Mouse (Mus musculus) macrophage (primary cell): ENCODE results near the gene Nacc2. TPM values are rescaled to one million over a fixed set of nuclear protein-coding genes. Genes with fewer than 3 reads are reported as not detected.

ENCODE experiments used
- H3K27ac ChIP-seq: fragments of 350-480 bp; formaldehyde crosslinking; 2 replicates; pipeline ENCODE4 v1.9.0; 2021
- H3K36me3 ChIP-seq: fragments of 350-480 bp; formaldehyde crosslinking; 2 replicates; pipeline ENCODE4 v1.9.0; 2021; ENCODE audit errors: inconsistent target
- H3K4me3 ChIP-seq: fragments of 350-480 bp; formaldehyde crosslinking; 2 replicates; pipeline ENCODE4 v1.9.0; 2021; ENCODE audit errors: inconsistent target
- H3K79me2 ChIP-seq: fragments of 350-480 bp; formaldehyde crosslinking; 2 replicates; pipeline ENCODE4 v1.9.0; 2021; ENCODE audit errors: inconsistent target
- WGBS: methylation state at CpG from one replicate; pipeline ENCODE4 v1.1.7; 2026; ENCODE audit warnings: inconsistent platforms; ENCODE audit not compliant: missing documents; 5-methylcytosine and 5-hydroxymethylcytosine counted together
- polyA plus RNA-seq: library from polyadenylated mRNA; stranded (reverse); fragments of 250-400 nt; gene quantifications from 3 replicates; pipeline ENCODE4 v1.2.4, GENCODE M21; 2018; ENCODE audit warnings: inconsistent platforms

Gene Nacc2
- polyA plus RNA-seq, 1 experiment from 2014 or later: 16.9 TPM

- Histone ChIP-seq H3K79me2 (no peaks in the 10 kb centered on the region), H3K27ac (no peak overlapping the region), H3K36me3 (no peaks in the 10 kb centered on the region), H3K4me3 (no peak overlapping the region)
- 100% methylated on average over 2 of the region's 2 CpGs for WGBS
These were observed 6.3 kb upstream of the Nacc2 start for GRCm38 (mm10) chr2:26129346-26129745.

- under 1% methylated on average over 93 of the region's 109 CpGs for WGBS
- H3K79me2 ChIP-seq: no peaks in the 10 kb centered on the region; the same call in 1 of the 2 replicates
- no peaks in the 10 kb centered on the region for H3K36me3 ChIP-seq
- peak overlapping the region; percentile 49 for H3K4me3 ChIP-seq
- no peak overlapping the region for H3K27ac ChIP-seq
These were observed 595 bp downstream of the Nacc2 start for GRCm38 (mm10) chr2:26122171-26123078.

- 89% methylated on average over 16 of the region's 17 CpGs for WGBS
- H3K79me2 ChIP-seq: peaks cover 8% of the 10 kb centered on the region; the same call in 1 of the 2 replicates
- no peak overlapping the region for H3K27ac ChIP-seq
- H3K36me3 ChIP-seq: no peaks in the 10 kb centered on the region
- peak overlapping the region; percentile 13; the same call in 1 of the 2 replicates for H3K4me3 ChIP-seq
These were observed 1.4 kb downstream of the Nacc2 start for GRCm38 (mm10) chr2:26121541-26122083.

GRCm38 (mm10) chr2:26119626-26120025, 3.4 kb downstream of the Nacc2 start:
- Histone ChIP-seq H3K79me2 (peaks cover 27% of the 10 kb centered on the region; the same call in 1 of the 2 replicates), H3K4me3 (no peak overlapping the region), H3K27ac (no peak overlapping the region), H3K36me3 (no peaks in the 10 kb centered on the region)
- WGBS: 26% methylated on average over 2 of the region's 2 CpGs

- Histone ChIP-seq H3K4me3 (no peak overlapping the region), H3K27ac (no peak overlapping the region), H3K79me2 (peaks cover 28% of the 10 kb centered on the region; the same call in 1 of the 2 replicates), H3K36me3 (no peaks in the 10 kb centered on the region)
- WGBS: 75% methylated on average over 2 of the region's 2 CpGs
These were observed 3.8 kb downstream of the Nacc2 start for GRCm38 (mm10) chr2:26119310-26119592.

GRCm38 (mm10) chr2:26118584-26119309, 4.3 kb downstream of the Nacc2 start:
- no peak overlapping the region for H3K27ac ChIP-seq
- peaks cover 28% of the 10 kb centered on the region; the same call in 1 of the 2 replicates for H3K79me2 ChIP-seq
- H3K36me3 ChIP-seq: no peaks in the 10 kb centered on the region
- no peak overlapping the region for H3K4me3 ChIP-seq
- 85% methylated on average over 4 of the region's 4 CpGs for WGBS

GRCm38 (mm10) chr2:26117580-26117979, 5.4 kb downstream of the Nacc2 start:
- 100% methylated on average over 1 of the region's 1 CpGs for WGBS
- H3K36me3 ChIP-seq: no peaks in the 10 kb centered on the region
- peaks cover 40% of the 10 kb centered on the region; the same call in 1 of the 2 replicates for H3K79me2 ChIP-seq
- H3K4me3 ChIP-seq: no peak overlapping the region
- H3K27ac ChIP-seq: no peak overlapping the region

GRCm38 (mm10) chr2:26116550-26116949, 6.5 kb downstream of the Nacc2 start:
- no peak overlapping the region for H3K4me3 ChIP-seq
- H3K79me2 ChIP-seq: peaks cover 44% of the 10 kb centered on the region; the same call in 1 of the 2 replicates
- no peak overlapping the region for H3K27ac ChIP-seq
- H3K36me3 ChIP-seq: no peaks in the 10 kb centered on the region
- WGBS: 92% methylated on average over 3 of the region's 3 CpGs

GRCm38 (mm10) chr2:26115215-26115614, 7.8 kb downstream of the Nacc2 start:
- H3K27ac ChIP-seq: no peak overlapping the region
- H3K79me2 ChIP-seq: peaks cover 44% of the 10 kb centered on the region; the same call in 1 of the 2 replicates
- H3K36me3 ChIP-seq: no peaks in the 10 kb centered on the region
- H3K4me3 ChIP-seq: no peak overlapping the region
- WGBS: 96% methylated on average over 6 of the region's 6 CpGs

GRCm38 (mm10) chr2:26108237-26108636, 14.8 kb downstream of the Nacc2 start:
- Histone ChIP-seq H3K79me2 (peaks cover 10% of the 10 kb centered on the region; the same call in 1 of the 2 replicates), H3K27ac (no peak overlapping the region), H3K36me3 (no peaks in the 10 kb centered on the region), H3K4me3 (no peak overlapping the region)
- 96% methylated on average over 6 of the region's 6 CpGs for WGBS

GRCm38 (mm10) chr2:26107011-26107410, 16.0 kb downstream of the Nacc2 start:
- no peaks in the 10 kb centered on the region; the same call in 1 of the 2 replicates for H3K79me2 ChIP-seq
- no peak overlapping the region for H3K4me3 ChIP-seq
- H3K27ac ChIP-seq: no peak overlapping the region
- no peaks in the 10 kb centered on the region for H3K36me3 ChIP-seq
- WGBS: 76% methylated on average over 8 of the region's 8 CpGs

- Histone ChIP-seq H3K4me3 (no peak overlapping the region), H3K27ac (no peak overlapping the region), H3K36me3 (no peaks in the 10 kb centered on the region), H3K79me2 (no peaks in the 10 kb centered on the region; the same call in 1 of the 2 replicates)
- WGBS: 48% methylated on average over 2 of the region's 2 CpGs
These were observed 16.8 kb downstream of the Nacc2 start for GRCm38 (mm10) chr2:26106233-26106632.

- 83% methylated on average over 4 of the region's 4 CpGs for WGBS
- Histone ChIP-seq H3K27ac (no peak overlapping the region), H3K4me3 (no peak overlapping the region), H3K36me3 (no peaks in the 10 kb centered on the region), H3K79me2 (no peaks in the 10 kb centered on the region; the same call in 1 of the 2 replicates)
These were observed 22.7 kb downstream of the Nacc2 start for GRCm38 (mm10) chr2:26100296-26100695.

- no peaks in the 10 kb centered on the region for H3K36me3 ChIP-seq
- H3K27ac ChIP-seq: no peak overlapping the region
- no peaks in the 10 kb centered on the region for H3K79me2 ChIP-seq
- H3K4me3 ChIP-seq: no peak overlapping the region
- WGBS: 100% methylated on average over 1 of the region's 1 CpGs
These were observed 23.2 kb downstream of the Nacc2 start for GRCm38 (mm10) chr2:26099851-26100250.
